Mouse (Mus musculus): ENCODE data around the gene Olfr1513. TPM values are rescaled to one million over a fixed set of nuclear protein-coding genes. Genes with fewer than 3 reads are reported as not detected.

Gene Olfr1513
- total RNA-seq (2015) = not detected in 2 replicates
- not detected in 2 replicates for total RNA-seq (2017)

GRCm38 (mm10) chr14:52356308-52356707 lies at the start of gene Olfr1513:
Gene Olfr1513 (minus strand): TSS chr14:52356408.
- ATAC-seq (ENCODE audit: poor library complexity, severe bottlenecking) = no peak

- no peak for ATAC-seq (ENCODE audit: poor library complexity, severe bottlenecking)
These were observed 41.1 kb upstream of the Olfr1513 start, which contains the start of gene Olfr1511 for GRCm38 (mm10) chr14:52397279-52397678. Gene Olfr1511 (minus strand): TSS chr14:52397379.

- peak; percentile 79 for ATAC-seq (ENCODE audit: poor library complexity, severe bottlenecking)
These were observed 34.1 kb upstream of the Olfr1513 start for GRCm38 (mm10) chr14:52390084-52390848.

- ATAC-seq (ENCODE audit: poor library complexity, severe bottlenecking) = no peak
These were observed 22.9 kb upstream of the Olfr1513 start, which contains the start of gene Olfr1512 for GRCm38 (mm10) chr14:52379068-52379467. Gene Olfr1512 (minus strand): TSS chr14:52379168.

GRCm38 (mm10) chr14:52368741-52369140 lies 12.5 kb upstream of the Olfr1513 start:
- no peak for ATAC-seq (ENCODE audit: poor library complexity, severe bottlenecking)

DNA sequence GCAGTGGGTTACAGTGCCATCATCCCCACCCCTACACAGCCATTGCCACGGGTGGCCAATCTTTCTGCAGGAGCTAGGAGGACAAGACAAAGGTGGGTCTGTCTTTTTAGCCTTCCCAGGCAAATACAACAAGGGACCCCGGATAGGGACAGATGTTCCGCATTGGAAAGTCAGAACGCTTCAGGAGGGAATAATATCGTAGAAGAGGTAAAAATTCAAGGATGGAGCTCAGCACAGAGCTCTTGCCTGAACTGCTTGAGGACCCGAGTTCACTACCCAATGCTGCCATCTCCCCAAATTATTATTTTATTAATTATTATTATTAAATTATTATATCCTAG lies 16.7 kb downstream of the Olfr1513 start:
- no peak for ATAC-seq (ENCODE audit: poor library complexity, severe bottlenecking)

- ATAC-seq (ENCODE audit: poor library complexity, severe bottlenecking) = peak; percentile 93
These were observed 17.3 kb downstream of the Olfr1513 start for GRCm38 (mm10) chr14:52338751-52339511.

DNA sequence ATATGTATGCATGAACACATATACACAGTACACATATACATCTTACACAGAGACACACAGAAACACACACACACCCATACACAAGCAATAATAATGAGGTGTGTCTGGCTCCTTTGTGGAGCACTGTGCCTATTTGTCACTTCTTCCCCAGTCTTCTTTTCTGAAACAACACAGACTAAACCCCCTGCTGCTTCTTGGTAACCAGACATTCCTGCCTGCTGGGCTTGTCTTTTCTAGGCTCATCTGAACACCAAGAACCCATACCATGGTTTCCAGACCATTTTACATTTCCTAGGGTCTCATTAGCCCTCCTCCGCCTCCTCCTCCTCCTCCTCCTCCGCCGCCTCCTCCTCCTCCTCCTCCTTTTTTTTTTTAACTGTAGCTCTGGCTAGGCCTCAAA lies 24.0 kb downstream of the Olfr1513 start:
- no peak for ATAC-seq (ENCODE audit: poor library complexity, severe bottlenecking)

DNA sequence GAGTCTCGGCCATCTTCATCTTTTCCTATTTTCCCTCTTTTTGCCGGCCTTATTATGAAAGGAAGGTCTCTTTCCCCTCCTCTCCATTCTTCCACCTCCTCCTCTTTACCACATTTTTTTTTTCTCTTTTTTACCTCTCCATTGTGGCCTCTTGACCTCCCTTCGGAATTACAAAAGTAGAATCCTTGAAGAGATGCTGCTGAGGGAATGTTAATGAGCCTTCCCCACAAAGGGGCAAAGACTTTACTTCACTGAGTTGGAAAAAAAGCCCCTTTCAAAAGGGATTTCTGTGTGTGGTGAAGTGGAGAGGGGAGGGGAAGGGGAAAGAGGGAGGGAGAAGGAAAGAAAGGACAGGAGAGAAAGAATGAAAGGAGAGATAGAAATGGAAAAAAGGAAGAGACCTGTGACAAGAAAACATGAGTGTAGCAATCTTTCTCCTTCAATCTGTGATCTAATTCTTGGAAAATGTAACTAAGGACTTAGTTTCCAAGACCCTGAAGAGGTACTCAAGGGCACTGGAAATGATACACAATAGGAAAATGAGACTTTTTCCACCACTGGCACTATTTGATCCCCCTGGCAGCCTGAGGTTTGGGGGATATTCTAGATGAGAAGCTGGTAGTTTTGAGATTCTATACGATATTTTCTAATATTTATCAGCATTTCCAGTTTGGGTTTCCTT lies 25.0 kb downstream of the Olfr1513 start:
- no peak for ATAC-seq (ENCODE audit: poor library complexity, severe bottlenecking)

DNA sequence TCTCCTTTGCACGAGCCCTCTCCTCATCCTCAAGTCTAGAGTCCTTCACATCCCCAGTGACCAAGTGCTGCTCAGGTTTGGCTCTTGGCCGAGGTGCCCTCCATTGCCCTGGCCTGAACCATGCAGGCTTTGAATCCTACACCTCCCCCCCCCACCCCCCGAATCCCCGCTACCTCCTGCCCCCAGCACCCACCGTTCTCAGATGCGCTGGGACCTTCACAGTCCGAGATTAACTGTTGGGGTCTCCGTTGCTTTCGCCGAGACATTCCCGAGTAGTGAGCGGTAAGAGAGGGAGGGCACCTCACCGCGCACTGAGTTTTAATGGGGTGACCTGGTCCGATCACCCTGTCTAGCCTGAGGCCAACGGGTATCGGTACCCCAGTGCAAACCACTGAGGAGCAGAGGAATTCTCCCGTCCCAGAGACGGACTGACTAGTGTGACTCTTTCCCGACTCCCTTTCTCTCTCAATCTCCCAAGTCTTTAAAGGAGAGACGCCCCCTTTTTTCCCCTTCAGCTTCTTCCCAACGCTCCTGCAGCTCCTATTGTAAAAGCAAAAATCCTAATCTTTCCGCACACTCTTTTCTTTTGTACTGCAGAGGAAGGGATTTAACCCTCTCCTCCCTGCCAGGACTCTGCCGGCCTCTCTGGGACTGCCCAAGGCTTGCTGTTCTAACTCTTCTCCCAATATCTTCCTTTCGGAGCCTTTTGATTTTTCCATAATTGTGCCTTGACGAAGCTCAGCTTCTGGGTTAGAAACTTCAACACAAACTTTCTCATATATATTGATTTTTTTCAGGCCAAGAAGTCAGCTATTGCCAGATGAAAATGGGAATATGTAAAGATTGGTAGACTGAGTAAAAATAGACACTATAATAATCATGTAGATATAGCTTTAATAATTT lies 28.0 kb downstream of the Olfr1513 start, which contains the start of gene Sall2:
TSS of gene Sall2 (minus strand) at position 853 of the 903 bp plus-strand sequence.
- no peak for ATAC-seq (ENCODE audit: poor library complexity, severe bottlenecking)

DNA sequence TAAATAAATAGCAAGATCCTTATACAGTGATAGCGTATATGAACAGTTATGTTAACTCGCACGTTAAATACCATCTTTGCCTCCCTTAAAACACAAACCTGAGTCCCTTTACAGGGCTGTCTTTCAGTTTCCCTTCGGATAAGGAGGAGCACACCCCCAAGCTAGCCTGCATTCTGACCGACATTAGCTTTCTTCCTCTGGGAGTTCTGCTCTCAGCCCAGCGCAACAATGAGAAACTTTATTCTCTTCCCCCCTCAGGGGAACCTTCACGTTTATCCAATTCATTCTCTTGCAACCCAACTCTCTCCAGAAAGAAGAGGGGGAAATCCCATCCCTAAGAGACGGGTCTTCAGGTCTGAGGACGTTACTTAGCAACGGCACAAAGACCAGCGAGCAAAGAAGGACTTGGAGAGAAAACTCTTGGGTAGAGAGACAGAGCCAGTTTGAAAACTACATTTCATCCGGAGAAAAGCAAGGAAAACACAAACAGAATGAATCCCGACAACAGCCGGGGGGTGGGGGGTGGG lies 28.8 kb downstream of the Olfr1513 start:
- ATAC-seq (ENCODE audit: poor library complexity, severe bottlenecking) = no peak

DNA sequence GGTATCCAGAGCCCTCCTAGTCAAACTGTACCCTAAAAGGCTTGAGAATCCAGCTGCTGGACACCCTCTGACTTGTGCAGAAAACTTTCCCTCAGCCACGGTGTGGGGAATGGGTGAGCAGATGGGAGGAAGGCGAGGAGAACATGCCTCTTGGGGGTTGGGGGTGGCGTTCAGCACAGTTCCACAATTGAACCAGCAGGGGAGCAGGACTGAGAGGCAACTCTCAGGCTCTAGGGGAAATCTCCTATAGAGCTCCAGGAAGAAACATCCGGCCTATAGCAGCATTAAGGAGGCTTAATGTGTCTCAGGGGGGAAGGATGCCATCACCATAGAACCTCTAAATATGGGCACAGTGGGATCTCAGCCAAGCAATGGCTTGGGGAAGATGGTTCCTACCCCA lies 30.3 kb downstream of the Olfr1513 start:
- ATAC-seq (ENCODE audit: poor library complexity, severe bottlenecking) = no peak

- no peak for ATAC-seq (ENCODE audit: poor library complexity, severe bottlenecking)
These were observed 36.8 kb downstream of the Olfr1513 start for GRCm38 (mm10) chr14:52319361-52319760.

DNA sequence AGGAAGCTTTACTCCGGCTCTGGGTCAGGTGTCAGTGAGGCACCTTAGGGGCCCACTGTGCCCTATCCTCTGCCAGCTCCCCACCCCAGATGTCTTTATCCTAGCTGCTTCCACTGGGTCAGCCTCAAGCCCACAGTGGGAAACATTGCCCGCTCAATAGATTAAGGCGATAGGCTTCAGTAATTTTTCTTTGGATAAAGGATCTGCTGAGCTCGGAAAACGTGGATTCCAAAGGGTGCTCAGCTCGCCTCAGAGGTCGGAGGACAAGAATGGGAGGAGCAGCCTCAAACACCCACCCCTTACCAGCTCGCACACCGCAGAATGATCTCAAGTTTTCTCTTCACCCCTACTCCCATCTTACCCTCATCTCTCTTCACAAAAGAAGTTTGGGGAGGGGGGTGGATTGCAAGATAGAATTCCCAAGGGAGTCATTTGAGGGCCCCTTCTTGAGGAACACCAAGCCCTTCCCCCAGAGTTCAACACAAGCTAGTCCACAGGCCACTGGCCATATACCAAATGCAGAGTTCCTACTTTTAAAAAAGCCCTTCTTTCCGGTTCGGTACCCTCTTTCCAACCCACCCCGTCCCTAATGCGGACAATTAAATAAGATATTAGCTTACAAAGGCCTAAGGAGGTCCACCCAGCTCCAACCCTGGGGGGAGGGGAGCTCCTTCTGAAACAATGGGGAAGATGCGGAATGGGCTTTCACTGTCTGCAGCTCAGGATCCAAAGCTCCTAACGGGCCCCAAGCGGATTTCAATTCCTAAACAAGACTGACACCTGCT lies 39.6 kb downstream of the Olfr1513 start:
- no peak for ATAC-seq (ENCODE audit: poor library complexity, severe bottlenecking)

GRCm38 (mm10) chr14:52315792-52316440 lies 40.3 kb downstream of the Olfr1513 start:
- peak; percentile 49 for ATAC-seq (ENCODE audit: poor library complexity, severe bottlenecking)

- ATAC-seq (ENCODE audit: poor library complexity, severe bottlenecking) = no peak; the same call in 1 of the 2 replicates
These were observed 40.9 kb downstream of the Olfr1513 start for GRCm38 (mm10) chr14:52315283-52315780.

DNA sequence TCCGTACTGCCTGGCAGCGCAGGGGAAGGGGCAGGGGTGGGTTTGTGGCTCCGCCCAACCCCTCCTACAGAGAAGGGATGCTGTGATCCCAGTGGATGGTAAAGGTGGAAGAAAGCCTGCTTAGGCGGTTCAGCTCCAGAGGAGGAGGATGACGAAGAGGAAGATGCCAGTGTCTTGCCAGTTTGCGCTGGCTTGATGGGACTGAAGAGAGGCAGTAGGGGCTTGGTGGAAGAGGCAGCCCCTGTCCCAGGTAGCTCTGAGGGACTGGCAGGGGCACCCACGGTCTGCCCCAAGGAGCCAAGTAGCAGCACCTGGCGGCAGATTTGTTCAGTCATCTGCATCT lies 41.4 kb downstream of the Olfr1513 start:
- ATAC-seq (ENCODE audit: poor library complexity, severe bottlenecking) = no peak

GRCm38 (mm10) chr14:52313931-52314807 lies 42.0 kb downstream of the Olfr1513 start:
- ATAC-seq (ENCODE audit: poor library complexity, severe bottlenecking) = peak; percentile 73

Measured in megakaryocyte, adult 5-6 weeks (primary cell).